Mouse (Mus musculus) Patski (cell line): ENCODE data around the gene Wdr95. TPM values are rescaled to one million over a fixed set of nuclear protein-coding genes. Genes with fewer than 3 reads are reported as not detected.

Source experiments
- ATAC-seq: fragments of 100-300 bp; one replicate; pipeline ENCODE4 v1.8.0; 2021
- CTCF ChIA-PET: fragments of 350-600 bp; sonication (Branson Sonifier 250); formaldehyde crosslinking; loops from one replicate; lab custom pipeline; 2022; ENCODE audit warnings: inconsistent platforms; lab: Charles Lee
- POLR2A ChIA-PET: fragments of 350-600 bp; sonication (Branson Sonifier 250); formaldehyde crosslinking; loops from one replicate; lab custom pipeline; 2022; ENCODE audit warnings: antibody characterized with exemption, inconsistent platforms; lab: Charles Lee
- DNase-seq: peaks from one replicate; pipeline ENCODE4 v3.0.0-alpha.2; 2011; ENCODE audit warnings: low read depth, low spot score
- H3K27me3 ChIP-seq: fragments of 371-371 bp; one replicate; pipeline ENCODE4 v1.5.1; 2021
- CTCF ChIP-seq: fragments of 100-300 bp; IDR thresholded peaks from one replicate; pipeline ENCODE4 v1.5.1; 2021
- in situ Hi-C: fragments of 300-500 bp; cut with MboI; formaldehyde crosslinking; loops from 3 replicates; pipeline ENCODE4 v1.11.1; 2018; ENCODE audit warnings: low pct_unique_long_range_greater_than_20kb, mixed read lengths
- polyA plus RNA-seq: library from polyadenylated mRNA; unstranded; gene quantifications from one replicate; pipeline ENCODE4 v1.2.3, GENCODE M21; 2021

The Wdr95 gene
- polyA plus RNA-seq, 1 experiment from 2014 or later, result 0.03 TPM

GRCm38 (mm10) chr5:149636075-149636920 is 107.8 kb downstream of the Wdr95 start, which contains the start of gene Hsph1:
TSS of gene Hsph1 (minus strand) at chr5:149636376.
- CTCF ChIA-PET, result interaction anchor here (0.7 to 1.6 kb wide), 4 partner anchors 8 to 260 kb away, joined by 3 to 4 read pairs (median 3); no protein-coding TSS in a partner anchor
- DNase-seq, result peak; percentile 98
- no peaks in the 10 kb centered on the region for H3K27me3 ChIP-seq
- ATAC-seq, result peak; percentile 97
- TF ChIP-seq CTCF, result no peak
- POLR2A ChIA-PET, result interaction anchor here (0.9 to 2.3 kb wide), 6 partner anchors 12 to 109 kb away, joined by 3 to 10 read pairs (median 6); partner anchors contain the start of gene Wdr95
- in situ Hi-C loops, result no loop called here

GRCm38 (mm10) chr5:149637306-149637705 is 108.8 kb downstream of the Wdr95 start:
- no peak for TF ChIP-seq CTCF

GRCm38 (mm10) chr5:149641277-149641892 is 112.9 kb downstream of the Wdr95 start:
- H3K27me3 ChIP-seq, result no peaks in the 10 kb centered on the region
- ChIA-PET POLR2A (no interaction called here), CTCF (interaction anchor here (1.0 to 1.3 kb wide), 2 partner anchors 14 to 33 kb away, joined by 3 read pairs; no protein-coding TSS in a partner anchor)
- no peak for TF ChIP-seq CTCF
- DNase-seq (no peak), ATAC-seq (no peak)
- in situ Hi-C loops, result no loop called here

More at GRCm38 (mm10) chr5:149637306-149637705, 108.8 kb downstream of the Wdr95 start:
- no peak for ATAC-seq
- CTCF ChIA-PET, result interaction anchor here (1.2 to 1.5 kb wide), 2 partner anchors 49 to 113 kb away, joined by 3 read pairs; no protein-coding TSS in a partner anchor
- DNase-seq, result no peak
- in situ Hi-C loops, result no loop called here
- POLR2A ChIA-PET, result interaction anchor here (0.9 kb wide), 1 partner anchor 127 kb away, joined by 6 read pairs; no protein-coding TSS in a partner anchor
- no peaks in the 10 kb centered on the region for H3K27me3 ChIP-seq

GRCm38 (mm10) chr5:149642366-149642765 is 113.9 kb downstream of the Wdr95 start:
- TF ChIP-seq CTCF, result no peak
- H3K27me3 ChIP-seq, result no peaks in the 10 kb centered on the region
- CTCF ChIA-PET, result no interaction called here

GRCm38 (mm10) chr5:149642783-149643509 is 114.5 kb downstream of the Wdr95 start:
- POLR2A ChIA-PET, result interaction anchor here (0.6 kb wide), 1 partner anchor 29 kb away, joined by 5 read pairs; no protein-coding TSS in a partner anchor
- ATAC-seq, result no peak
- no peak for TF ChIP-seq CTCF
- CTCF ChIA-PET, result interaction anchor here (0.8 to 1.2 kb wide), 2 partner anchors 14 to 15 kb away, joined by 3 to 4 read pairs; no protein-coding TSS in a partner anchor
- H3K27me3 ChIP-seq, result no peaks in the 10 kb centered on the region
- no peak for DNase-seq
- in situ Hi-C loops, result no loop called here

More at GRCm38 (mm10) chr5:149642366-149642765, 113.9 kb downstream of the Wdr95 start:
- DNase-seq, result no peak
- in situ Hi-C loops, result no loop called here
- POLR2A ChIA-PET, result no interaction called here
- ATAC-seq, result peak; percentile 73

GRCm38 (mm10) chr5:149647367-149648115 is 119.1 kb downstream of the Wdr95 start:
- in situ Hi-C loops, result no loop called here
- ChIA-PET POLR2A (no interaction called here), CTCF (no interaction called here)
- no peak for DNase-seq
- peak; percentile 23 for TF ChIP-seq CTCF
- no peaks in the 10 kb centered on the region for H3K27me3 ChIP-seq
- no peak for ATAC-seq

GRCm38 (mm10) chr5:149648196-149648595 is 119.7 kb downstream of the Wdr95 start:
- ChIA-PET CTCF (no interaction called here), POLR2A (no interaction called here)
- ATAC-seq, result no peak
- no peak for DNase-seq
- in situ Hi-C loops, result no loop called here
- no peaks in the 10 kb centered on the region for H3K27me3 ChIP-seq
- TF ChIP-seq CTCF, result no peak

- ChIA-PET POLR2A (no interaction called here), CTCF (no interaction called here)
- TF ChIP-seq CTCF, result no peak
- no peak for DNase-seq
- ATAC-seq, result no peak
- H3K27me3 ChIP-seq, result no peaks in the 10 kb centered on the region
- in situ Hi-C loops, result no loop called here
These were observed 120.5 kb downstream of the Wdr95 start for GRCm38 (mm10) chr5:149648895-149649406.

GRCm38 (mm10) chr5:149649499-149650178 is 121.2 kb downstream of the Wdr95 start:
- CTCF ChIA-PET, result no interaction called here
- ATAC-seq (no peak), DNase-seq (no peak)
- in situ Hi-C loops, result no loop called here
- POLR2A ChIA-PET, result no interaction called here
- TF ChIP-seq CTCF, result no peak
- H3K27me3 ChIP-seq, result no peaks in the 10 kb centered on the region
